Mouse (Mus musculus): ENCODE measurements around the gene Tmem233. TPM values are rescaled to one million over a fixed set of nuclear protein-coding genes. Genes with fewer than 3 reads are reported as not detected.

Gene Tmem233
- polyA plus RNA-seq, 1 experiment from 2014 or later: 0.09 TPM

DNA sequence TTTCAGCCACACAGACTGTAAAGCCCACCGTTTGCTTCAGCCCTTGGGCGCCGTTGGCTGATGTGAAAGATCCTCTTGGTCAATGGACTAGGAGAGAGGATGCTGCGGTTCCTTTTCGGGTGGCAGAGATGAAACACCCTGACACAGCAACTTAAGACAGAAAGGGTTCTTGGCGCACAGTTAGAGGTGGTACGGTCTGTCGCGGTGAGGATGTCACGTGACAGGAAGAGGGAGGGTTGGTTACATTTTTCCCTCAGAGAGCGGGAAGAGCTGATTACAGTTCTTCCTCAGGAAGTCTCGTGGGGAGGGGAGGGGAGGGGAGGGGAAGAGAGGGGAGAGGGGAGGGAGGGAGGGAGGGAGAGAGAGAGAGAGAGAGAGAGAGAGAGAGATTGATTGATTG is 45.3 kb downstream of the Tmem233 start:
- H3K4me2 ChIP-seq (ENCODE audit: low read depth, low read length): no peak overlapping the region
- no peaks in the 10 kb centered on the region for H3K4me1 ChIP-seq (ENCODE audit: control insufficient read depth, insufficient read depth, low read length)
- WGBS: 49% methylated on average over 12 of the region's 12 CpGs
- H3K4me3 ChIP-seq (replicated peaks; ENCODE audit: low read length): no peak overlapping the region
- H3K36me3 ChIP-seq (ENCODE audit: control insufficient read depth, insufficient read depth, low read length): no peaks in the 10 kb centered on the region
- ATAC-seq (ENCODE audit: insufficient read depth, low FRiP score): no peak
- no peaks in the 10 kb centered on the region for H3K27me3 ChIP-seq (ENCODE audit: control insufficient read depth, insufficient read depth, low read length)
- no peak overlapping the region for H3K27ac ChIP-seq (ENCODE audit: low read length)
- H3K9ac ChIP-seq (ENCODE audit: low read length): no peak overlapping the region
- H3K9me3 ChIP-seq (replicated peaks; ENCODE audit: control insufficient read depth, low read length): no peaks in the 10 kb centered on the region

DNA sequence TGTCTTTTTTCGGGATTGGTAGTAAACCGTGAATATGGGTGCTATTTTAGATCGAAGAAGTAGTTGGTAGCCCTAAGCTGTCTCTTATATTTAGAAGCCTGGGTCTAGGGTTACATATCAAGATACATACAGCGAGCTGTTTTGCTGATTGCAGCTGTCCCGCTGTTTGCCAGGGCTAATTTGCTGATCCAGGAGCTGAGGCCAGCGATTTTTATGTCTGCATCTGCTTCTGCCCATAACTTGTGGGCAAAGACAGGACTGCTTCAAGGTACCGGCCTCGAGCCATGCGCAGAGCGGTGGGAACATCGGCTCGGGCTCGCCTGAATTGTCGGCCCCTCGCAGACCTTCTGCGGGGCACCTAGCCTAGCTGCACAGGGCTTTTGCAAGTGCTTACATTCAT is 46.6 kb downstream of the Tmem233 start:
- no peaks in the 10 kb centered on the region for H3K4me1 ChIP-seq (ENCODE audit: control insufficient read depth, insufficient read depth, low read length)
- H3K9ac ChIP-seq (ENCODE audit: low read length): no peak overlapping the region
- H3K9me3 ChIP-seq (replicated peaks; ENCODE audit: control insufficient read depth, low read length): no peaks in the 10 kb centered on the region
- no peak overlapping the region for H3K4me2 ChIP-seq (ENCODE audit: low read depth, low read length)
- H3K36me3 ChIP-seq (ENCODE audit: control insufficient read depth, insufficient read depth, low read length): no peaks in the 10 kb centered on the region
- no peaks in the 10 kb centered on the region for H3K27me3 ChIP-seq (ENCODE audit: control insufficient read depth, insufficient read depth, low read length)
- no peak overlapping the region for H3K4me3 ChIP-seq (replicated peaks; ENCODE audit: low read length)
- 67% methylated on average over 16 of the region's 16 CpGs for WGBS
- no peak overlapping the region for H3K27ac ChIP-seq (ENCODE audit: low read length)
- no peak for ATAC-seq (ENCODE audit: insufficient read depth, low FRiP score)

DNA sequence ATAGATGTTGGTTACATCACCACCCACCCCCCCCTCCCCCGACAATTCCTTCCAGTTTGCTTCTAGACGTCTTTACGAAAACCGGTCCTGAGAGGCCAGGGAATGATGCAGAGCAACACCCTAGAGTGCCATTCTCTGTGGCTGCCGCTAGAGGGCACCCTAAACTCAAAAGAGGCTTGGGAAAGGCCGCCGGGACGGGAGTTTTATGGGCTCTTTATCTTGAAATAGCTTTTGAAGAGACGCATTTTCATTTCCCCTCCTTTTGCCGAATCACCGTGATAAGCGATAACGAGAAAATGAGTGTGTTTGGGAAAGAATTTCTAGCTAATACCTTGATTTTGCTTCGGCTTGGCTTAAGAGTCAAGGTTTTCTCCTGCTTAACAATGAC is 51.9 kb downstream of the Tmem233 start:
- no peak overlapping the region for H3K4me3 ChIP-seq (replicated peaks; ENCODE audit: low read length)

DNA sequence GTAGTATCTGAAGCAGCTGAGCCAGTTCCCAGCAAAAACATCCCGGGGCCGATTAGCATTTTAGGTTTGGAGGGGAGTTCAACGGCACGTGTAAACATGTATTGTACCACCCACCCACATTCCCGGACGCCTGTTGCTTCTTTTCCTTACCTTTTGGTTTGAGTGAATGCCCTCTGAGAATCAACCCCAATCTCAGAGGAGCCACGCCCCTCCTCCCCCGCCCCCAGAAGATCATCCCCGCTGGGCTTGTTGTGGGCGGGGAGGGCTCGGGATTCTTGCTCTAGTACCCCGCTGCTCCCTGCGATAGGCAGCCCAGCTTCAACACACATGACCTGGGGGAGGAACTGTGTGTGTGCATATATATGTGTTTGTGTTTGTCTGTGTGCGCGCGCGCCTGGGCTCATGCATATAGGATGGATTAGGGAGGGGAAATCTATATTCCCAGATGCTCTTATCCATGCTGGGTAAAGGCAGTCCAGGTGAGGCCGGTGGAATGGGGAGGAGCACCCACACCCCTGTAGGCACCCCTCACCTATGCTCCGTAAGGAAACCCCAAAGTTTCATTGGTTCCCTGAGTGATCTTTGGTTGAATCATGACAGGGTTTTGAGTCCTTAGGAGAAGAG is 52.4 kb downstream of the Tmem233 start:
- Histone ChIP-seq H3K9ac (ENCODE audit: low read length) (no peak overlapping the region), H3K4me2 (ENCODE audit: low read depth, low read length) (peak overlapping the region; percentile 4; the same call in 1 of the 2 replicates), H3K4me1 (ENCODE audit: control insufficient read depth, insufficient read depth, low read length) (peaks cover 4% of the 10 kb centered on the region; the same call in 1 of the 2 replicates), H3K27ac (ENCODE audit: low read length) (no peak overlapping the region), H3K4me3 (replicated peaks; ENCODE audit: low read length) (no peak overlapping the region), H3K9me3 (replicated peaks; ENCODE audit: control insufficient read depth, low read length) (no peaks in the 10 kb centered on the region), H3K36me3 (ENCODE audit: control insufficient read depth, insufficient read depth, low read length) (no peaks in the 10 kb centered on the region), H3K27me3 (ENCODE audit: control insufficient read depth, insufficient read depth, low read length) (no peaks in the 10 kb centered on the region)
- ATAC-seq (ENCODE audit: insufficient read depth, low FRiP score): peak; percentile 29; the same call in 1 of the 2 replicates
- WGBS: 7% methylated on average over 19 of the region's 19 CpGs

More for the DNA sequence above, 51.9 kb downstream of the Tmem233 start:
- Histone ChIP-seq H3K27me3 (ENCODE audit: control insufficient read depth, insufficient read depth, low read length) (no peaks in the 10 kb centered on the region), H3K9me3 (replicated peaks; ENCODE audit: control insufficient read depth, low read length) (no peaks in the 10 kb centered on the region), H3K9ac (ENCODE audit: low read length) (no peak overlapping the region), H3K36me3 (ENCODE audit: control insufficient read depth, insufficient read depth, low read length) (no peaks in the 10 kb centered on the region), H3K4me2 (ENCODE audit: low read depth, low read length) (0 out of 2 replicates have a peak overlapping the region, but pooled peaks have one; percentile 4), H3K4me1 (ENCODE audit: control insufficient read depth, insufficient read depth, low read length) (peaks cover 4% of the 10 kb centered on the region; the same call in 1 of the 2 replicates), H3K27ac (ENCODE audit: low read length) (no peak overlapping the region)
- peak; percentile 37; the same call in 1 of the 2 replicates for ATAC-seq (ENCODE audit: insufficient read depth, low FRiP score)
- WGBS: 4% methylated on average over 14 of the region's 14 CpGs

DNA sequence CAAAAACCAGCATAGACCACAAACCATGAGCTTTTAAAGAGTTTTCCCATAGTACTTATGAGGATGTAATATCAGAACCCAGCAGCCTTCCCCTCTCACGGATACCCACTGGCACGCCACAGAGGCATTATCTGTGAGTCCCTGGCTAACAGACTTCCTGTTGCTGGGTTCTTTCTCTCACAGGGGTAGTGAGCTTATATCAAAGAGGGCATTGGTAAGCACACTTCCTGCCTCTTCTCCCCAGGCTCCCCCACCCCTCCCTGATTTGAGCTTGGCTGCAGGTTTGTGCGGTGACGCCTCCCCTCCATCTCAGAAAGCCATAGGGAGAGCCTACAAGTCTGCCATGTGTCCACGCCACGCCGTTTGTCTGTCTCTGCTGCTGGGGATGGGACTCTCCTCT is 54.0 kb downstream of the Tmem233 start:
- H3K9ac ChIP-seq (ENCODE audit: low read length): no peak overlapping the region
- H3K27ac ChIP-seq (ENCODE audit: low read length): no peak overlapping the region
- no peak overlapping the region for H3K4me3 ChIP-seq (replicated peaks; ENCODE audit: low read length)
- H3K4me1 ChIP-seq (ENCODE audit: control insufficient read depth, insufficient read depth, low read length): peaks cover 4% of the 10 kb centered on the region; the same call in 1 of the 2 replicates
- no peak for ATAC-seq (ENCODE audit: insufficient read depth, low FRiP score)
- H3K36me3 ChIP-seq (ENCODE audit: control insufficient read depth, insufficient read depth, low read length): no peaks in the 10 kb centered on the region
- H3K27me3 ChIP-seq (ENCODE audit: control insufficient read depth, insufficient read depth, low read length): no peaks in the 10 kb centered on the region
- no peak overlapping the region for H3K4me2 ChIP-seq (ENCODE audit: low read depth, low read length)
- 51% methylated on average over 7 of the region's 7 CpGs for WGBS
- H3K9me3 ChIP-seq (replicated peaks; ENCODE audit: control insufficient read depth, low read length): no peaks in the 10 kb centered on the region

DNA sequence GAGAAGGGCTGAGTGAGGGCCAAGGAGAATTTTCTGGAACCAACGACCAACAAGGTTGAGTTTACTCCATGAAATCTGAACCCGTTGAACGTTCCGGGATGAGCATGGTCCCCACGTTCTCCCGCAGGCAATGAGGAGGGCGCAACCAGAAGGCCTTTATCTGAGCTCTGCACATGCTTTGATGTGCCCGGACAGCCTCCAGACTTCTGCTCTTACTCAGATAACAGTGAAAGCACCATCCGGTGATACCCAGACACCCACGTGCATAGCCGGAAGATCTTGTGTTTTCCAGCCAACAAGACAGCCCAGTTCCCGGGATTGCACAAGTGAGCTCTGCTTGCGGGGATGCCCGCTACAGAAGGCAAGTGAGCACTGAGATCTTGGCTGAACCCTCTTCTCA is 56.5 kb downstream of the Tmem233 start:
- Histone ChIP-seq H3K36me3 (ENCODE audit: control insufficient read depth, insufficient read depth, low read length) (no peaks in the 10 kb centered on the region), H3K9ac (ENCODE audit: low read length) (no peak overlapping the region), H3K4me3 (replicated peaks; ENCODE audit: low read length) (no peak overlapping the region), H3K27ac (ENCODE audit: low read length) (no peak overlapping the region), H3K4me2 (ENCODE audit: low read depth, low read length) (no peak overlapping the region), H3K9me3 (replicated peaks; ENCODE audit: control insufficient read depth, low read length) (no peaks in the 10 kb centered on the region), H3K27me3 (ENCODE audit: control insufficient read depth, insufficient read depth, low read length) (no peaks in the 10 kb centered on the region), H3K4me1 (ENCODE audit: control insufficient read depth, insufficient read depth, low read length) (peaks cover 11% of the 10 kb centered on the region; the same call in 1 of the 2 replicates)
- no peak for ATAC-seq (ENCODE audit: insufficient read depth, low FRiP score)
- WGBS: 89% methylated on average over 14 of the region's 14 CpGs

DNA sequence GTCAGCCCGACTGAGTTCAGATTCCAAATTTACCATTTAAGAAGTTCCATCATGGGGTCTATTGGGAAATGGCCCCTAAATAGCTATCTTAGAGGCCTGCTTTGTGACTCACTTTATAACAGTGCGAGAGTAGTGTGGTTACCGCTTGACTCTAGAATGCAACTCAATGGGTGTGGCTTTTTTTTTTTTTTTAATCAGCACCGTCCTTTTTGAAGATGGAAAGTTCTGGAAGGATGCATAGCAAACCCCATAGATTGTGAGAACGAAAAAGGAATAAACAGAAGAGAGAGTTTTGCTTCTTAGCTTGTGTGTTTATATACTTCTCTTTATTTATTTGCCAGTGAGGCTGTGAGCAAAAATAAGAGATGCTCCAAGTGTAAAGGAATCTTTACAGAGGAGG is 56.9 kb downstream of the Tmem233 start:
- Histone ChIP-seq H3K9ac (ENCODE audit: low read length) (no peak overlapping the region), H3K27ac (ENCODE audit: low read length) (no peak overlapping the region), H3K4me2 (ENCODE audit: low read depth, low read length) (no peak overlapping the region), H3K27me3 (ENCODE audit: control insufficient read depth, insufficient read depth, low read length) (no peaks in the 10 kb centered on the region), H3K4me3 (replicated peaks; ENCODE audit: low read length) (no peak overlapping the region), H3K4me1 (ENCODE audit: control insufficient read depth, insufficient read depth, low read length) (peaks cover 11% of the 10 kb centered on the region; the same call in 1 of the 2 replicates), H3K9me3 (replicated peaks; ENCODE audit: control insufficient read depth, low read length) (no peaks in the 10 kb centered on the region), H3K36me3 (ENCODE audit: control insufficient read depth, insufficient read depth, low read length) (no peaks in the 10 kb centered on the region)
- 82% methylated on average over 5 of the region's 5 CpGs for WGBS
- ATAC-seq (ENCODE audit: insufficient read depth, low FRiP score): no peak

DNA sequence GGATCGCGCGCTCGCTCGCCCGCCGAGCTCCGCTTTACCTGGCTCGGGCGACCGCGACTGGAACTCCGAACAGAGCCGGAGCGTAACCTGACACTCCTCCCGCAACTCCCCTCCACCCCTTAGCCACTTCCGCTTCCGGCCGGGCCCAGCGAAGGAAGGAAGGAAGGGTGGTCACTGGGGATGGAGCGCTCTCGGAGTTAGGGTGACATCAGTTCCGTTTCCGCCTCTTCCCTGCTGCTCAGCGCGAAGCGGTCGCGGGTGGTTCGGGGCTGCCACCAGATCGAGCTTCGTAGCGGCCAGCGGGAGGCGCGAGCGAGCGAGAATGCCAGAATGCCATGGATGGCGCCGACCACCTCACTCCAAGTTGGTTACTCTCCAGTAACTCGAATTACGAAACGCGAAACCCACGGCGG is 58.7 kb downstream of the Tmem233 start, which contains the start of gene Prkab1:
Prkab1 (minus strand) TSS at position 182 of the 413 bp plus-strand sequence.
- peak within 1 kb of the TSS; percentile 76 for H3K4me2 ChIP-seq (ENCODE audit: low read depth, low read length)
- H3K9me3 ChIP-seq (replicated peaks; ENCODE audit: control insufficient read depth, low read length): no peaks in the 10 kb centered on the region
- WGBS: under 1% methylated on average over 46 of the region's 46 CpGs
- H3K4me3 ChIP-seq (replicated peaks; ENCODE audit: low read length): peak within 1 kb of the TSS; percentile 62
- H3K9ac ChIP-seq (ENCODE audit: low read length): peak within 1 kb of the TSS; percentile 83
- peak within 1 kb of the TSS; percentile 81 for H3K27ac ChIP-seq (ENCODE audit: low read length)
- peaks cover 7% of the 10 kb centered on the region; the same call in 1 of the 2 replicates for H3K4me1 ChIP-seq (ENCODE audit: control insufficient read depth, insufficient read depth, low read length)
- peak; percentile 97 for ATAC-seq (ENCODE audit: insufficient read depth, low FRiP score)
- no peaks in the 10 kb centered on the region for H3K27me3 ChIP-seq (ENCODE audit: control insufficient read depth, insufficient read depth, low read length)
- H3K36me3 ChIP-seq (ENCODE audit: control insufficient read depth, insufficient read depth, low read length): peaks cover 5% of the 10 kb centered on the region; the same call in 1 of the 2 replicates

DNA sequence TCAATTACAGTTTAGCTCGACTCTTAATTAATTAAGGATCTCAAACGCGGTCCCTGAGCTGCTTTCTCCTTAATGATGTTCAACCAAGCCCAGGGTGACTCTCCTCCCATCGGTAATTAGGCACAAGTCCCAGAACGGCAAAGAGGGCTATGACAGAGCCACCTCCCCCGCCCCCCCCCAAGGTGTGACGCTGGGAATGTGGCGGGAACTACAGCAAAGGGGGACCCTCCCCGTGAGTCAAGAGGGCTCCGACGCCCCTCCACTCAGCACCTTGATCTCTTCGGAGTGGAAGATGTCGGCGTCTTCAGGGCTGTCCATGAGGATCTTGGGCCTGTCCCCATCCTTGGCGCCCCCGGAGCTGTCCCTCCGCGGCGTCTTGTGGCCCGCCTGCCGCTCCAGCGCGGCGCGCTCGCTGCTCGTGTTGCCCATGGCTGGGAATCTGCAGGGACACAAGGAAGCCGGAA is 59.2 kb downstream of the Tmem233 start:
- peak overlapping the region; percentile 81 for H3K27ac ChIP-seq (ENCODE audit: low read length)
- peak overlapping the region; percentile 62 for H3K4me3 ChIP-seq (replicated peaks; ENCODE audit: low read length)
- ATAC-seq (ENCODE audit: insufficient read depth, low FRiP score): peak; percentile 32; the same call in 1 of the 2 replicates
- peak overlapping the region; percentile 76 for H3K4me2 ChIP-seq (ENCODE audit: low read depth, low read length)
- H3K4me1 ChIP-seq (ENCODE audit: control insufficient read depth, insufficient read depth, low read length): peaks cover 10% of the 10 kb centered on the region; the same call in 1 of the 2 replicates
- H3K27me3 ChIP-seq (ENCODE audit: control insufficient read depth, insufficient read depth, low read length): no peaks in the 10 kb centered on the region
- WGBS: under 1% methylated on average over 28 of the region's 28 CpGs
- H3K36me3 ChIP-seq (ENCODE audit: control insufficient read depth, insufficient read depth, low read length): peaks cover 10% of the 10 kb centered on the region; the same call in 1 of the 2 replicates
- no peaks in the 10 kb centered on the region for H3K9me3 ChIP-seq (replicated peaks; ENCODE audit: control insufficient read depth, low read length)
- H3K9ac ChIP-seq (ENCODE audit: low read length): peak overlapping the region; percentile 83

Data from stomach, embryonic 16.5 days (tissue).